Mouse (Mus musculus): ENCODE measurements around the gene Slc36a3.
A peak's percentile ranks its signal among the peaks of the same experiment; 100 is the strongest.
"Not testable (repeated sequence)": the region's sequence is repeated elsewhere in the genome, so short reads cannot be mapped to it uniquely, and the experiment has no call there.

Gene Slc36a3

GRCm38 (mm10) chr11:55103229-55103628, 48.3 kb downstream of the Slc36a3 start:
- peak; percentile 9 for DNase-seq

GRCm38 (mm10) chr11:55102015-55102414, 49.5 kb downstream of the Slc36a3 start:
- peak; percentile 26 for DNase-seq

GRCm38 (mm10) chr11:55099868-55100267, 51.6 kb downstream of the Slc36a3 start:
- DNase-seq: no peak

GRCm38 (mm10) chr11:55099019-55099771, 52.3 kb downstream of the Slc36a3 start:
- peak; percentile 53 for DNase-seq

GRCm38 (mm10) chr11:55098189-55098915, 53.2 kb downstream of the Slc36a3 start:
- DNase-seq: no peak

GRCm38 (mm10) chr11:55097463-55098188, 53.9 kb downstream of the Slc36a3 start, which contains the start of gene Gm2a:
TSS of gene Gm2a (plus strand) at chr11:55098115.
- peak; percentile 97 for DNase-seq

GRCm38 (mm10) chr11:55096731-55097462, 54.6 kb downstream of the Slc36a3 start:
- no peak for DNase-seq

GRCm38 (mm10) chr11:55096296-55096695, 55.2 kb downstream of the Slc36a3 start:
- DNase-seq: not testable (repeated sequence)

- no peak for DNase-seq
These were observed 58.4 kb downstream of the Slc36a3 start for GRCm38 (mm10) chr11:55093096-55093495.

- DNase-seq: no peak
These were observed 61.6 kb downstream of the Slc36a3 start for GRCm38 (mm10) chr11:55089892-55090291.

GRCm38 (mm10) chr11:55087006-55087405, 64.5 kb downstream of the Slc36a3 start:
- peak; percentile 73 for DNase-seq

GRCm38 (mm10) chr11:55085396-55085795, 66.1 kb downstream of the Slc36a3 start:
- DNase-seq: no peak

- DNase-seq: no peak
These were observed 66.9 kb downstream of the Slc36a3 start for GRCm38 (mm10) chr11:55084629-55085028.

GRCm38 (mm10) chr11:55081206-55081605, 70.3 kb downstream of the Slc36a3 start:
- no peak for DNase-seq

GRCm38 (mm10) chr11:55079180-55079579, 72.3 kb downstream of the Slc36a3 start:
- no peak for DNase-seq

- DNase-seq: no peak
These were observed 73.0 kb downstream of the Slc36a3 start for GRCm38 (mm10) chr11:55078502-55078901.

- DNase-seq: peak; percentile 69
These were observed 73.9 kb downstream of the Slc36a3 start, which contains the start of gene Ccdc69 for GRCm38 (mm10) chr11:55077331-55078231. TSS of gene Ccdc69 (minus strand) at chr11:55078131.

GRCm38 (mm10) chr11:55076234-55076633, 75.3 kb downstream of the Slc36a3 start:
- peak; percentile 38 for DNase-seq

- peak; percentile 81 for DNase-seq
These were observed 75.9 kb downstream of the Slc36a3 start for GRCm38 (mm10) chr11:55075602-55076001.
